Mouse (Mus musculus) NIH3T3 (cell line): ENCODE measurements around the gene Ccr6.
"Not testable (repeated sequence)": the region's sequence is repeated elsewhere in the genome, so short reads cannot be mapped to it uniquely, and the experiment has no call there.

ENCODE experiments used
- DNase-seq: peaks from one replicate; pipeline ENCODE4 v3.0.0-alpha.2; 2012; ENCODE audit warnings: low read depth

Gene Ccr6

GRCm38 (mm10) chr17:8235743-8236142 lies at the start of gene Ccr6:
Gene Ccr6 (plus strand): TSS chr17:8236043.
- DNase-seq: no peak

- no peak for DNase-seq
Observed at GRCm38 (mm10) chr17:8193678-8194077, 42.2 kb upstream of the Ccr6 start.

GRCm38 (mm10) chr17:8195685-8196376 lies 40.0 kb upstream of the Ccr6 start:
- DNase-seq: no peak

GRCm38 (mm10) chr17:8197652-8198051 lies 38.2 kb upstream of the Ccr6 start:
- DNase-seq: peak; percentile 50

- DNase-seq: no peak
Observed at GRCm38 (mm10) chr17:8199067-8199935, 36.5 kb upstream of the Ccr6 start.

GRCm38 (mm10) chr17:8199936-8200330 lies 35.9 kb upstream of the Ccr6 start:
- no peak for DNase-seq

GRCm38 (mm10) chr17:8203487-8203886 lies 32.4 kb upstream of the Ccr6 start:
- DNase-seq: no peak

- DNase-seq: not testable (repeated sequence)
Observed at GRCm38 (mm10) chr17:8205221-8205631, 30.6 kb upstream of the Ccr6 start.

- no peak for DNase-seq
Observed at GRCm38 (mm10) chr17:8206691-8207090, 29.2 kb upstream of the Ccr6 start.

GRCm38 (mm10) chr17:8209696-8210095 lies 26.1 kb upstream of the Ccr6 start:
- DNase-seq: no peak

GRCm38 (mm10) chr17:8210170-8210569 lies 25.7 kb upstream of the Ccr6 start:
- no peak for DNase-seq

GRCm38 (mm10) chr17:8210675-8211074 lies 25.2 kb upstream of the Ccr6 start:
- DNase-seq: no peak

- no peak for DNase-seq
Observed at GRCm38 (mm10) chr17:8211399-8211798, 24.4 kb upstream of the Ccr6 start.

- DNase-seq: no peak
Observed at GRCm38 (mm10) chr17:8214369-8214768, 21.5 kb upstream of the Ccr6 start.

GRCm38 (mm10) chr17:8215016-8215745 lies 20.7 kb upstream of the Ccr6 start:
- no peak for DNase-seq

- peak; percentile 13 for DNase-seq
Observed at GRCm38 (mm10) chr17:8223225-8223624, 12.6 kb upstream of the Ccr6 start.

GRCm38 (mm10) chr17:8224072-8224471 lies 11.8 kb upstream of the Ccr6 start:
- DNase-seq: no peak

GRCm38 (mm10) chr17:8225166-8225565 lies 10.7 kb upstream of the Ccr6 start:
- DNase-seq: no peak

- no peak for DNase-seq
Observed at GRCm38 (mm10) chr17:8225746-8226145, 10.1 kb upstream of the Ccr6 start.

GRCm38 (mm10) chr17:8228622-8229021 lies 7.2 kb upstream of the Ccr6 start:
- DNase-seq: no peak

- DNase-seq: no peak
Observed at GRCm38 (mm10) chr17:8229607-8230006, 6.2 kb upstream of the Ccr6 start.

GRCm38 (mm10) chr17:8232089-8232488 lies 3.8 kb upstream of the Ccr6 start:
- DNase-seq: no peak
